15 mouse cellular contexts compared by ENCODE assay signal in the genomic region with DNA sequence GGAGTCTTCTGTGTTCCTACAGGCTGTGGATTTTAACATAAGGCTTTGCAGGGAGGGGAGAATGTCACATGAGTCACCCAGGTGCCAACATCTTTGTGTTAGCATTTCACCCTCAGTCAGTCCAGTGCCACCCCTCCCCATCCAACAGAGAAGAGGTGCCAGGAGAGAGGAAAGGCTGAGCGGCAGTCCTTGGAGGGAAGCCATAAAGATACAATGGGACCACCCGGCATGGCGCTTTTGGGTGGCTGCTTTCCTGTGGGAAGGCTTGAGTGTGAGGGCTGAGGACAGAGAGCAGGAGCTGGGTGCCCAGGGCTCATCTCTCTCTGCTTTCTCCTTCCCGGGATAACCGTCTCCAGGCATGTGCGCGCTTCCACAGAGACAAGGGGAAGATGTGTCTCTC. TPM values are rescaled to one million over a fixed set of nuclear protein-coding genes. Genes with fewer than 3 reads are reported as not detected.
DNase-seq lines count a peak whose midpoint lies in the region; ATAC-seq lines count a peak whose summit lies in the region.
"Had no signal": no experiment of that assay in that cellular context is flagged by ENCODE, and none has a peak within 500 bp of the region (broad histone marks: within the 10 kb centered on the region; RNA-seq: fewer than 3 reads in every experiment).

No protein-coding gene starts in this region.

- peaks cover 18% of the 10 kb centered on the region; the same call in 1 of the 2 replicates for H3K36me3 ChIP-seq in heart, embryonic 10.5 days
- no peaks in the 10 kb centered on the region for H3K36me3 ChIP-seq in midbrain, embryonic 10.5 days
- no peaks in the 10 kb centered on the region for H3K36me3 ChIP-seq in midbrain, embryonic 11.5 days (ENCODE audit: control insufficient read depth, insufficient read depth, low read length)
- H3K36me3 ChIP-seq in hindbrain, embryonic 13.5 days, result no peaks in the 10 kb centered on the region
- H3K36me3 ChIP-seq in neural tube, embryonic 13.5 days, result no peaks in the 10 kb centered on the region
- H3K36me3 ChIP-seq: G1E; limb, embryonic 15.5 days had no signal

- WGBS in heart, embryonic 10.5 days, result 79% methylated on average over 7 of the region's 7 CpGs
- 85% methylated on average over 7 of the region's 7 CpGs for WGBS in midbrain, embryonic 10.5 days
- 80% methylated on average over 7 of the region's 7 CpGs for WGBS in midbrain, embryonic 11.5 days
- 48% methylated on average over 7 of the region's 7 CpGs for WGBS in hindbrain, embryonic 13.5 days
- WGBS in neural tube, embryonic 13.5 days, result 54% methylated on average over 7 of the region's 7 CpGs

- H3K4me2 ChIP-seq in midbrain, embryonic 11.5 days, result no peak overlapping the region
- H3K4me2 ChIP-seq in hindbrain, embryonic 13.5 days, result no peak overlapping the region
- H3K4me2 ChIP-seq in neural tube, embryonic 13.5 days, result no peak overlapping the region
- H3K4me2 ChIP-seq: limb, embryonic 15.5 days had no signal

- no peaks in the 10 kb centered on the region for H3K27me3 ChIP-seq in heart, embryonic 10.5 days (ENCODE audit: insufficient read depth, poor library complexity, severe bottlenecking)
- H3K27me3 ChIP-seq in midbrain, embryonic 10.5 days (ENCODE audit: low read depth, poor library complexity, severe bottlenecking), result no peaks in the 10 kb centered on the region
- H3K27me3 ChIP-seq in midbrain, embryonic 11.5 days (ENCODE audit: control insufficient read depth, insufficient read depth, low read length), result no peaks in the 10 kb centered on the region
- H3K27me3 ChIP-seq in hindbrain, embryonic 13.5 days, result no peaks in the 10 kb centered on the region
- no peaks in the 10 kb centered on the region for H3K27me3 ChIP-seq in neural tube, embryonic 13.5 days
- H3K27me3 ChIP-seq: limb, embryonic 15.5 days had no signal

- H3K27ac ChIP-seq in heart, embryonic 10.5 days, result peak overlapping the region; percentile 64
- H3K27ac ChIP-seq in midbrain, embryonic 10.5 days (replicated peaks), result peak overlapping the region; percentile 46; the same call in 1 of the 2 replicates
- H3K27ac ChIP-seq in midbrain, embryonic 11.5 days (ENCODE audit: low read depth, low read length), result no peak overlapping the region
- H3K27ac ChIP-seq in hindbrain, embryonic 13.5 days, result peak overlapping the region; percentile 80
- H3K27ac ChIP-seq in neural tube, embryonic 13.5 days (replicated peaks), result peak overlapping the region; percentile 56
- H3K27ac ChIP-seq: kidney, postnatal 0 days; limb, embryonic 15.5 days had no signal

- no peaks in the 10 kb centered on the region for H3K9me3 ChIP-seq in heart, embryonic 10.5 days
- H3K9me3 ChIP-seq in midbrain, embryonic 10.5 days (replicated peaks), result peaks cover 5% of the 10 kb centered on the region; the same call in 1 of the 2 replicates
- no peaks in the 10 kb centered on the region for H3K9me3 ChIP-seq in midbrain, embryonic 11.5 days (ENCODE audit: control insufficient read depth, low read length)
- 0 out of 2 replicates have a peak, but pooled peaks cover 6% of the 10 kb centered on the region for H3K9me3 ChIP-seq in hindbrain, embryonic 13.5 days
- H3K9me3 ChIP-seq in neural tube, embryonic 13.5 days, result no peaks in the 10 kb centered on the region
- H3K9me3 ChIP-seq: limb, embryonic 15.5 days had no signal

- ATAC-seq in midbrain, embryonic 11.5 days (ENCODE audit: low FRiP score), result no peak
- peak; percentile 49; the same call in 1 of the 2 replicates for ATAC-seq in hindbrain, embryonic 13.5 days (ENCODE audit: low FRiP score)
- peak; percentile 40; the same call in 1 of the 2 replicates for ATAC-seq in neural tube, embryonic 13.5 days (ENCODE audit: low read depth)
- no peak for ATAC-seq in monocyte, adult 5-6 weeks (replicated peaks; ENCODE audit: insufficient number of reproducible peaks, low FRiP score, low TSS enrichment, poor library complexity, severe bottlenecking)

- no peak overlapping the region for H3K9ac ChIP-seq in midbrain, embryonic 11.5 days (ENCODE audit: low read length)
- no peak overlapping the region for H3K9ac ChIP-seq in hindbrain, embryonic 13.5 days
- no peak overlapping the region for H3K9ac ChIP-seq in neural tube, embryonic 13.5 days
- H3K9ac ChIP-seq: limb, embryonic 15.5 days had no signal

- no peak overlapping the region for H3K4me3 ChIP-seq in heart, embryonic 10.5 days
- H3K4me3 ChIP-seq in midbrain, embryonic 10.5 days, result no peak overlapping the region
- H3K4me3 ChIP-seq in midbrain, embryonic 11.5 days (ENCODE audit: low read depth, low read length), result no peak overlapping the region
- no peak overlapping the region for H3K4me3 ChIP-seq in hindbrain, embryonic 13.5 days
- H3K4me3 ChIP-seq in neural tube, embryonic 13.5 days, result no peak overlapping the region
- H3K4me3 ChIP-seq: limb, embryonic 15.5 days had no signal

- H3K4me1 ChIP-seq in heart, embryonic 10.5 days, result peaks cover 28% of the 10 kb centered on the region
- H3K4me1 ChIP-seq in midbrain, embryonic 10.5 days, result peaks cover 17% of the 10 kb centered on the region
- peaks cover 2% of the 10 kb centered on the region; the same call in 1 of the 2 replicates for H3K4me1 ChIP-seq in midbrain, embryonic 11.5 days (ENCODE audit: control insufficient read depth, insufficient read depth, low read length)
- peaks cover 24% of the 10 kb centered on the region for H3K4me1 ChIP-seq in hindbrain, embryonic 13.5 days (replicated peaks)
- peaks cover 18% of the 10 kb centered on the region for H3K4me1 ChIP-seq in neural tube, embryonic 13.5 days (replicated peaks)

- DNase-seq in heart, embryonic 10.5 days (ENCODE audit: low spot score), result no peak
- DNase-seq in heart, adult 18-20 months, result no peak
- no peak for DNase-seq in midbrain, embryonic 10.5 days (ENCODE audit: low spot score)
- no peak for DNase-seq in midbrain, embryonic 11.5 days (ENCODE audit: low spot score, missing footprints)
- no peak for DNase-seq in cerebellum, postnatal 36 days
- DNase-seq: B cell, adult 2 months; cerebellum, adult 8-10 months; layer of hippocampus, postnatal 36 days; thymus, adult 2 months had no signal

RNA-seq across cellular contexts. Expression of a gene that starts 13.3 kb away (rescaled TPM):
- 12.8 and 17.6 TPM in 2 replicates for polyA plus RNA-seq in heart, embryonic 10.5 days (2016; fragmentation: Nextera tagmentation; extraction: Ambion mirVana)
- 100 to 1,000 TPM in 1 of 2 experiments, 10 to 100 TPM in 1; 89.9 to 103 TPM for total RNA-seq in heart, adult 18-20 months (2021)
- polyA plus RNA-seq in midbrain, embryonic 10.5 days (2016; fragmentation: Nextera tagmentation; extraction: Ambion mirVana), result 7.4 and 8.4 TPM in 2 replicates
- polyA plus RNA-seq in midbrain, embryonic 11.5 days (2014; fragmentation: Nextera tagmentation; extraction: Ambion mirVana), result 10.2 and 10.8 TPM in 2 replicates
- 3.9 and 4.5 TPM in 2 replicates for polyA plus RNA-seq in hindbrain, embryonic 13.5 days (2015; fragmentation: Nextera tagmentation; extraction: Ambion mirVana)
- polyA plus RNA-seq in neural tube, embryonic 13.5 days (2015; fragmentation: Nextera tagmentation; extraction: Ambion mirVana), result 8.5 and 9.0 TPM in 2 replicates
- total RNA-seq in monocyte, adult 5-6 weeks (2017), result 6.7 to 45.7 TPM (median 7.8 TPM) in 3 replicates

RNA-seq across cellular contexts. Expression of a gene that starts 53.1 kb away (rescaled TPM):
- polyA plus RNA-seq in heart, embryonic 10.5 days (2016; fragmentation: Nextera tagmentation; extraction: Ambion mirVana), result 122 and 132 TPM in 2 replicates
- 100 to 1,000 TPM; 299 to 313 TPM for total RNA-seq in heart, adult 18-20 months (2021)
- 108 and 110 TPM in 2 replicates for polyA plus RNA-seq in midbrain, embryonic 10.5 days (2016; fragmentation: Nextera tagmentation; extraction: Ambion mirVana)
- polyA plus RNA-seq in midbrain, embryonic 11.5 days (2014; fragmentation: Nextera tagmentation; extraction: Ambion mirVana), result 75.9 and 77.4 TPM in 2 replicates
- polyA plus RNA-seq in hindbrain, embryonic 13.5 days (2015; fragmentation: Nextera tagmentation; extraction: Ambion mirVana), result 77.1 and 77.2 TPM in 2 replicates
- 79.4 and 83.5 TPM in 2 replicates for polyA plus RNA-seq in neural tube, embryonic 13.5 days (2015; fragmentation: Nextera tagmentation; extraction: Ambion mirVana)
- 27.7 to 36.4 TPM (median 29.5 TPM) in 3 replicates for total RNA-seq in monocyte, adult 5-6 weeks (2017)

Comparison
In these comparisons a context has a peak if more than half of its experiments do, and no peak if none do; other contexts are left out.
1. ATAC-seq: peak in hindbrain, embryonic 13.5 days (single experiment) and neural tube, embryonic 13.5 days (single experiment); none in midbrain, embryonic 11.5 days (single experiment) and monocyte, adult 5-6 weeks (single experiment).